Mouse (Mus musculus): Measurements from ENCODE around the gene Fscn2.

GRCm38 (mm10) chr11:120311561-120311960, 49.8 kb upstream of the Fscn2 start:
- TF ChIP-seq CTCF (IDR thresholded peaks at IDR 0.05; ENCODE audit: low read depth) (no peak), EP300 (IDR thresholded peaks at IDR 0.05; ENCODE audit: low read depth) (no peak)

Data from liver, embryonic 14.5 days (tissue).